Mouse (Mus musculus) urinary bladder, postnatal 10 days (tissue): ENCODE data around the gene G6pc.
"Not testable (repeated sequence)": the region's sequence is repeated elsewhere in the genome, so short reads cannot be mapped to it uniquely, and the experiment has no call there.

Experiments
- DNase-seq: peaks from one replicate; pipeline ENCODE4 v3.0.0; 2022; ENCODE audit warnings: low spot score

G6pc gene

DNA sequence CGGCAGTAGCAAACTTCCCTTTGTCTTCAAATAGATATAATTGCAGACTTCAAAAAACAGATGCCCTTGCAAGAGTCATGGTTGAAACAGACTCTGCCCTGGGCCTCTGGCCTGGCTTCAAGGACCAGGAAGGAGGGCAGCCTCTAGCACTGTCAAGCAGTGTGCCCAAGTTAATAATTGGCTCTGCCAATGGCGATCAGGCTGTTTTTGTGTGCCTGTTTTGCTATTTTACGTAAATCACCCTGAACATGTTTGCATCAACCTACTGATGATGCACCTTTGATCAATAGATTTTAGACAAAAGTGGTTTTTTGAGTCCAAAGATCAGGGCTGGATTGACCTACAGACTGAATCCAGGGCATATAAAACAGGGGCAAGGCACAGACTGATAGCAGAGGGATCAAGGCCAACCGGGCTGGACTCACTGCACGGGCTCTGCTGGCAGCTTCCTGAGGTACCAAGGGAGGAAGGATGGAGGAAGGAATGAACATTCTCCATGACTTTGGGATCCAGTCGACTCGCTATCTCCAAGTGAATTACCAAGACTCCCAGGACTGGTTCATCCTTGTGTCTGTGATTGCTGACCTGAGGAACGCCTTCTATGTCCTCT is at the start of gene G6pc:
Gene G6pc (plus strand): TSS at position 236 of the 610 bp plus-strand sequence.
- no peak for DNase-seq

DNA sequence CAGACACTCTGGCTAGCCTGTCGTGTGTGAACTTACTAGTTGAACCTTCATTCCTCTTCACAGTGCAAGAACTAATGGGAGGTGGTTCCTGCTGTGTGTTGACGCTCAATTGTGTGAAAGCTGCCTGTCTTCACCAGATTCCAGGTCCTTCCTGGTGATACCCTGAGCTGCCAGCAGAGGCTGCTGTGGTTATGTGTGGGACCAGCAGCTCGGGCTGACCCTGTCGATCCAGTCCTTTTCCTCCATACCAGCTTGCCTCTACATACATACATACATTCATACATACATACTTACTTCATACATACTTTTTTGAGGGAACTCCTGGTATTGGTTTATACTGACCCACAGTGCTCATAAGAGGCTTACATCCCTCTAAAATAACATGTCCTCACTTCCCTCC is 43.8 kb upstream of the G6pc start:
- no peak for DNase-seq

DNA sequence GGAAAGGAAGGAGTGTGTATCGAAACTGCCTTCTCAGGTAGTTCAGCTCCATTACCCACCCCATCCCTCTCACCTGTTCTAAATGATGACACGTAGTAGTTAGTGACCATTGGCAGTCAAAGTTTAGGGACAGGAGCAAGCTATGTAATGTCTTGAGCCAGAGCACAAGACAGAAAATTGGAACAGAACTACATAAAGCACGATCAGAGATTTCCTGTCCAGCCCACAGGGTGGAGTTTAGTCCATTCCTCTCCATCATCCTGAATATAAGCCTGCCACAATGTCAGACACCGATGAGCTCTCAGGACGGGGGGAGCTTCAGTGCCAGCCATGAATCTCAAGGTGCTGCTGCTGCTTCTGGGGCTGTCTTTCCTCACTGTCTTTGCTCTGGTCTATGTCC is 42.6 kb upstream of the G6pc start, which contains the start of gene Aoc2:
Gene Aoc2 (plus strand): TSS at position 301 of the 400 bp plus-strand sequence.
- no peak for DNase-seq

DNA sequence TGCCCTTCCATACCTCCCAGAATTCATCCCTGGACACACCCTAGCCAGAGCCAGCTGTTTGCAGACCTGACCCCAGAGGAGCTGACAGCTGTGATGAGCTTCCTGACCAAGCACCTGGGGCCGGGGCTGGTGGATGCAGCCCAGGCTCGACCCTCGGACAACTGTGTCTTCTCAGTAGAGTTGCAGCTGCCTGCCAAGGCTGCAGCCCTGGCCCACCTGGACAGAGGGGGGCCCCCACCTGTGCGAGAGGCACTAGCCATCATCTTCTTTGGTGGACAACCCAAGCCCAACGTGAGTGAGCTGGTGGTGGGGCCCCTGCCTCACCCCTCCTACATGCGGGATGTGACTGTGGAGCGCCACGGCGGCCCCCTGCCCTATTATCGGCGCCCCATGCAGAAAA is 42.2 kb upstream of the G6pc start:
- DNase-seq, result not testable (repeated sequence)

DNA sequence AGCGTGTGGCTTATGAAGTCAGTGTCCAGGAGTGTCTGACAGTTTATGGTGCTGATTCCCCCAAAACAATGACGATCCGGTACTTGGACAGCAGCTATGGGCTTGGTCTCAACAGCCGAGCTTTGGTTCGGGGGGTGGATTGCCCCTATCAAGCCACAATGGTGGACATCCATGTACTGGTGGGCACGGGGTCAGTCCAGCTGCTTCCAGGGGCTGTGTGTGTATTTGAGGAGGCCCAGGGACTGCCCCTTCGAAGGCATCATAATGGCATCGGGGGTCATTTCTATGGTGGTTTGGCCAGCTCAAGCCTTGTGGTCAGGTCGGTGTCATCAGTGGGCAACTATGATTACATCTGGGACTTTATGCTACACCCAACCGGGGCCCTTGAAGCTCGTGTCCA is 41.2 kb upstream of the G6pc start:
- DNase-seq, result no peak

DNA sequence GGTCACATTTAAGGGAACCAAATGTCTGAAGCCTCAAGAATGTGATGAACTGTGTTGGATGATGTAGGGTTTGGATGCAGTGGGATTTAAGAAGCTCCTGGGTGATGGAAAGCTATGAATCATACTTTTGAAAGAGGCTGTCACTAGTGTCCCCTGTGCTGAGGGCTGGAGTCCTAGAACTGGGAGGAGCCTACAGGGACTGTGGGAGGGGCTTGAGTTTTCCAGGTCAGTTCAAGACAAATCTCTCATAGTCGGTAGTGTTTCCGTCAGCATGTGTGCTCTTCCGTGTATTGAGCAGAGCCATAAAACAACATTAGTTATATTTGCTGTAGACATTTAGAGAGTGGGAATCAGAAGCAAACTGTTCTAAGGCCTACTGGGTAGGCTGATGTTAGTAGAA is 40.0 kb upstream of the G6pc start:
- no peak for DNase-seq

DNA sequence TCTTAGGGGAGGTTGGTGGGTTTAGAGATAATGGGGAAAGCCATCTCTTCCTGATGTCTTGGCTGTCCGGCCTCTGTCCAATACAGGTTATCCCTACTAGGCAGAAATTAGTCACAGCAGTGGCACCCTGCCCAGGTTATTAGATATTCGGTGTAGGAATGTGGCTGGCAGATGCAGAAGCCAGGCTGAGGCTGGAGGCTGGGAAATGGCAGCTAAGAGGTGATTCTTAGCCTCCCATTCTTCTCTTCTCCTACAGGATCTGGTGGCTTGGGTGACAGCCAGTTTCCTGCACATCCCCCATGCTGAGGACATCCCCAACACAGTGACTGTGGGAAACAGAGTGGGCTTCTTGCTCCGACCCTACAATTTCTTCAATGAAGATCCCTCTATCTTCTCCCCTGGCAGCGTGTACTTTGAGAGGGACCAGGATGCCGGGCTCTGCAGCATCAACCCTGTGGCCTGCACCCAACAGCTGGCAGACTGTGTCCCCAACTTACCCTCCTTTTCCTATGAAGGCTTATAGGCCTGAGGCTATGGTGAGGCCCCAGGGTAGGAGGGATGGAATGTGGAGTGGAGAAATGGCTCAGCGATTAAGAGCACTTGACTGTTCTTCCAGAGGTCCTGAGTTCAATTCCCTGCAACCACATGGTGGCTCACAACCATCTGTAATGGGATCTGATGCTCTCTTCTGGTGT is 38.3 kb upstream of the G6pc start:
- DNase-seq, result no peak

DNA sequence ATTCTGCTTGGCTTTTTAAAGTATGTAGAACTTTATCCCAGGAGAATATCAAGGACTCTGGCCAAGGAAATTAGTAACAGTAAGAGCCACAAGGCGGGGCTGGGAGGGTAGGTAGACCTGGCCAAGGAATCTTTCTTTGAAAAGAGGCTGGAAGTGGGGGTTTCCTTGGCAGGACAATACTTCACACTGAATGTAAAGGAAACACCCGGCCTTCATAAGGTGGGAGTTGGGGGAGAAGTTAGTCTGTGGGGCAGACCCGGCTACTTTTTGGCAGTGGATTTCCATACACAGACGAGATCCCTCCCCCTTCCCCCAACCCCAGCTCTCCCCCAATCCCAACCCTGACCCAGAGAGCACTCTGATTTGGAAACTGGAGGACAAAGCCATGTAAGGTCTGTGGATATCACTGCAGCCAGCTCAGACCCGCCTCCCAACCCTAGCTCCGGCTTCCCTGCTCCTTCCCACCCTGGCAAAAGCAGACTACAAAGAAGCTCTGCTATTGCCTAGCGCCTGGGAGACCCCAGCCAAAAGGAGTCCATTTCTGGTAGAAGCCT is 36.9 kb upstream of the G6pc start, which contains the start of gene Aoc3:
Gene Aoc3 (plus strand): TSS at position 235 of the 554 bp plus-strand sequence.
- no peak for DNase-seq

DNA sequence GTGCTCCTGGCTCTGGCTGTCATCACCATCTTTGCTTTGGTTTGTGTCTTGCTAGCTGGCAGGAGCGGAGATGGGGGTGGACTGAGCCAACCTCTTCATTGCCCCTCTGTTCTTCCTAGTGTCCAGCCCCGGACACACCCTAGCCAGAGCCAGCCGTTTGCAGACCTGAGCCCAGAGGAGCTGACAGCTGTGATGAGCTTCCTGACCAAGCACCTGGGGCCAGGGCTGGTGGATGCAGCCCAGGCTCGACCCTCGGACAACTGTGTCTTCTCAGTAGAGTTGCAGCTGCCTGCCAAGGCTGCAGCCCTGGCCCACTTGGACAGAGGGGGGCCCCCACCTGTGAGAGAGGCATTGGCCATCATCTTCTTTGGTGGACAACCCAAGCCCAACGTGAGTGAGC is 36.4 kb upstream of the G6pc start:
- not testable (repeated sequence) for DNase-seq

DNA sequence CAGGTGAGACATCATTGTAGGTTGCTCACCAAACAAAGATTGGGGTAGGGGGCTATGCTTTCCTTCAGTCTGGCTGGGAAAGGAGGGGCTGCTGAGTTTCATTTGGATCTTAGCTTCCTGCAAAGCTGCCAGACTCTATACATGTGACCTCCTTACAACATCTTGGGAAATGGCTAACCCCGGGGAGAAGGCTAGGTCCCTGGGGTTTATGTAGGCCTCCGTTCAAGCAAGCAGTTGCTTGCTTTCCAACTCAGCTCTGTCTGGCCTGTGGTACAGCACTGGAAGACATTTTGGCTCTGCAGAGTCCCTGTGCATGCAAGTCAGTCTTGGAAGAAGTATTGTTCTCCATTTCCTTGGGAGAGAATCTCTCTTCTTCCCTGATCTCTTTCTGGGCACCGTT is 34.8 kb upstream of the G6pc start:
- no peak for DNase-seq

DNA sequence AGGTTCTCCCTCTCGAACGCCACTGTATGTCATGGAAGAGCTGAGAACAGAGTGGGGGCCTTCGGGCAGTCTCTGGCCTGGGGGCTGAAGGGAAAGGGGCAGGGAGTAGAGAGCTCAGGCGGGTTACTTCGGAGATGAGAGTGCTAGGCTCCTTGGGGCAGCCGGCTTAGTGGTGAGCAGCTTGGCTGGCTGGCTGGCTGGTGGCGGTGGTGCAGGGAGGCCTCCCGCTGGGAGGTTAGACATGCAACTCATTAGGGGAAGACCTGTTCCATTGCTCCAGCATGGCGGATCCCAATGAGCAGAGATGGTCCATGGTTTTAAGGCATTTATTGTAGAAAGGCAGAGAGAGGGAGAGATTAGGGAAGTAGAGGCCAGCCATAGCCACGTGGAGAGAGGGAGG is 33.3 kb upstream of the G6pc start:
- no peak for DNase-seq

DNA sequence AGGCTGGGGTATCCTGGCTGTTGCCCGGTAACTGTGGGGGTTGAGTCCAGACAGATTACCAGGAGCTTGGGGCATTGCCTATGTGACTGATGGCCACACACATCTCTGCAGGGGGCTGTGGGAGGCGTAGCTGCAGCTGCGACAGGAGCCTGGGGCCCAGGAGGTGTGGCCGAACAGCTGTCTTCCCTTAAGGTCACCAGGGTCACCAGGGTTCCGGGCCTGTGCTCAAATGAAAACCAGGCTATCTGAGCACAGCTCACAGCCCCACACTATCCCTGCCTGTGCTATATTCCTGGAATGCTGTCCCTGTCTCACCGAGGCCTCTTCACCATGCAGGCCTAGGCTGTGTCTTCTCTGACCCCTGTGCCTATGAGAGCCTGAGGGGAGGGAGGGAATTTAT is 32.8 kb upstream of the G6pc start:
- no peak for DNase-seq

DNA sequence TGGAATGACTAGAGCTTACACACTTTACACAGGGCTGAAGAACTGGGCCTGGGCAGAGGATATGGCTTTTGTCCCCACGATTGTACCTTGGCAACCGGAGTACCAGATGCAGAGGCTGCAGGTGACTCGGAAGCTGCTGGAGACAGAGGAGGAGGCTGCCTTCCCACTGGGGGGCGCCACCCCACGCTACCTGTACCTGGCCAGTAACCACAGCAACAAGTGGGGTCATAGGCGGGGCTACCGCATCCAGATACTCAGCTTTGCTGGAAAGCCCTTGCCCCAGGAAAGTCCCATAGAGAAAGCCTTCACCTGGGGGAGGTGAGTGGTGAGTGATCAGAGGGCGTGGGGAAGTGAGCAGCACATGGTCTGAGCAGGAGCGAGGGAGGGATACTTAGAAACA is 31.7 kb upstream of the G6pc start:
- DNase-seq, result no peak

DNA sequence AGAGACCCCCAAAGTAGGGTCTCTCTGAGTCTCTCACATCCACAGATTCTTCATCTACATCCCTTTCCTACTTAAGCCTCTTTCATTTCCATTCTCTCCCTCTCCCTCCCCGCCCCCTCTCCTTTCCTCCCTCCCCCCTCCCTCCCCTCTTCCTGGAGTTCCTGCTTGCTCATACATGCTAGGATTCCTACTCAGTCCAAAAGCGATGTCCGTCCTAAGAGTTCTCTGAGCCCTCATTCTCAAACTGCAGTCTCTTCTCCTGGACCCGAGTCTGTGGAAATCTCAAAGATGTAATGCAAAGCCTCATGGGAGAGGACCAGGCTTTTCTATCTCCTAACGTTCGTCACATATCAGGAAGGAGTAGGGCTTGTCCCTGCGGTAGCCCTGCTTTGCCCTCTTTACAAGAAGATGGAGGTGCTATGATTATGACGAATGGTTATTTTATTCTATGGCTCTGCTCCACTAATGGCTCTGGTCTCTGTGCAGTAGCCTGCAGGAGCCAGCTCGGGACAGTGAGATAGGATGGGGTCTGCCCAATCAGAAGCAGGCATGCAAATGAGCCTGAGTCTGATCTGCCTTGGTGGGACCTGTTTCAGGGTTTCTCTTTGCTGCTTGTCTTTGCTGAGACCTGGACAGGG is 29.1 kb upstream of the G6pc start:
- no peak for DNase-seq

DNA sequence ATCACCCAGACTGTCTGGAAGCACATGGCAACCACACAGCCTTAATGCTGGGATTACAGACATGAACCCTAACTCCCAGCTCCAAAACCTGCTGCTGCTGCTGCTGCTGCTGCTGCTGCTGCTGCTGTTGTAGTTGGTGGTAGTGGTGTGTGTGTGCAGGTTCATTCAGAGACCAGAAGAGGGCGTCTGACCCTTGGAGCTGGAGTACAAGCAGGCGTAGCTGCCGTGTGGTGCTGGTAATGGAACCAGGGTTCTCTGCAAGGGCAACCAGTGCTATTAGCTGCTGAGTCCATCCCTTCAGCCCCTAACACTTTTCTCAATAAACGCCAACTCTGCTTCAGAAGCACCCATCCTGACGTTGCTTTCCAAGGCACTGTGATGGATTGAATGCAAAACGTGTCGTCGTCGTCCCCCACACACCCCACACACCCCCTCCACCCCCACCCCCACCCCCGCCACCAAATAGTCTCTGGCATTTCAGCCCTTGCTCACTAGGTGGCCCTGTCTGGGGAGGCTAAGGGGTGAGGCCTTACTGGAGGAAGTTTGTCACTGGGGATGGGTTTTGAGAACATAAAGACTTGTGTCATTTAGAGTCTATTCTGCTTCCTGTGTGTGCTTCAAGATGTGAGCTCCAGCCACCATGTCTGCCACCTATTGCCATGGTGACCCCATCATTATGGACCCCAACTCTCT is 20.1 kb upstream of the G6pc start:
- DNase-seq, result no peak

DNA sequence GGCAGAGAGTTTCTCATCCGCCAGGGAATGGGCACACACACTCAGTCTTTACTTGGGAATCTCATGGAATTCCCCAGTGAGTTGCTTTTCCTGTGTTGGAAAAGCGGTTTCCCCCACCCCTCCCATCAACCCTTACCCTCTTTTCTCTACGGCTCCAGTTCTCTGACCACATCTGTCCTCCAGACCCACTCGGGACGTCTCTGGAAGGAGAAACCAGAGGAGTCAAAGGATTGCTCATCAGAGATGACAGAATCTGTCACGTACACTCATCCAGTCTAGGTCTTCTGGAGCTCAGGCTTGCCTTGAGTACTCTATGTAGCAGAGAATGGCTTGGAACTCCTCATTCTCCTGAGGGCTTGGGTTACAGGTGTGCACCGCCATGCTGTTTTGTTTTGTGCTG is 18.6 kb upstream of the G6pc start:
- DNase-seq, result no peak

DNA sequence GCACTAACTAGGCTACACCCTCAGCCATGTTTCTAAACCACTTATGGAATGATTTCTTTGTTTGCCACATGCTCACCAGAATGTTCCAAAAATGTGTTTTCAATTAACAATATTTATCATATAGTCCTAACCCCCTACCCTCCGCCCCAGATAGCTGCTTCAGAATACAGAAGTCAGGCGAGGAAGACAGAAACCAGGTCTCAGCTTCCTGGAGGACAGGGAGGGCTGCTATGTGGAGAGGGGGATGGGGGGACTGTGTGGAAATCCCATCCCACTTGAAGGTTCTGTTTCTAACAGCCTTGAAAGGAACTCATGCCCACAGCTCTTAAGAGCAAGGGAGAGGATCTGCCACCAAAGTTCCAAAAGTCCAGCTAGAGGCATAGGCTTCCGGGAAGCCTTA is 18.1 kb upstream of the G6pc start:
- no peak for DNase-seq

DNA sequence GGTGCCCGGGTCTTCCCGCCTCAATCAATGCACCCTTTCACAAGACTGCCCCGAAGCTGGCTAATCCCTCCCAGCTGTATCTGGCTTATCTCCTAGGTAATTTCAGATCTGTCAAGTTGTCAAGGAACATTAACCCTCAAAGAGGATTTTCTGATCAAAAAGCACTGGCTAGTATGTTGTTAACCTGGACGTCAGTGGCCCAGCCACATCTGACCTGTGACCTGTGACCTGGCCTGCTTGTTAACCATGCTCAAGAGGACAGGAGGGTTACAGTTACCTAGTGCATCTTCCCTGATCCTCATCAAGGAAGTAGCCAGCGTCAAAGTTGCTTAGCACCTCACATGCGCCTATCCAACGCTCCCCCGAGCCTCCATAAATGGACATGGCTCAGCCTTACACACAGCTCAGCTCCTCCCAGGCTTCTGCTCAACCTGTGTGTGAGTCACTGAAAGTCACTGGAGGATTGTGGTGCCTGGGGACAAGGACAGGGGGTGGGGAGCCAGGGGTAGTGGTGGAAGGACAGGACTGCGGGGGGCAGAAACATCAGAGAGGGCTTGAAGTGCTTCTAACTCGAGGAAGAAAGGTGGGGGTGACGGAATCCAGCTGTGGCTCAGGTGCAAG is 16.2 kb upstream of the G6pc start:
- DNase-seq, result no peak

DNA sequence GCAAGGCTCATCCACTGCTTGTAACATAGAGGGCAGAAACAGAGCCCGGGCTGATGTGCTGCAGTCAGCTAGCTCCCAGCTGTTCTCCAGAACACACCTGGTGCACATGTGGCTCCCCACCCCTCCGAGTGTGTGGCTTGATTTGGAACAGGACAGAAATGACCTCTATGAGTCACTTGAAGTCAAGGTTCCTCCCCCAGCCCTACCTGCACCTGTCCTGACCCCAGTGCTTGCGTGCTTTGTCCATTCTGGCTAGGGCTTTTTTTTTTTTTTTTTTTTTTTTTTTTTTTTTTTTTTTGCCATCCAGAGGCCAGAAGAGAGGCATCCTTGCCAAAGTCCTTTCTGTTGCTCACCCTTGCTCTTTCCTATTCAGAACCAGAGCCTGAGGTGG is 15.6 kb upstream of the G6pc start:
- no peak for DNase-seq

DNA sequence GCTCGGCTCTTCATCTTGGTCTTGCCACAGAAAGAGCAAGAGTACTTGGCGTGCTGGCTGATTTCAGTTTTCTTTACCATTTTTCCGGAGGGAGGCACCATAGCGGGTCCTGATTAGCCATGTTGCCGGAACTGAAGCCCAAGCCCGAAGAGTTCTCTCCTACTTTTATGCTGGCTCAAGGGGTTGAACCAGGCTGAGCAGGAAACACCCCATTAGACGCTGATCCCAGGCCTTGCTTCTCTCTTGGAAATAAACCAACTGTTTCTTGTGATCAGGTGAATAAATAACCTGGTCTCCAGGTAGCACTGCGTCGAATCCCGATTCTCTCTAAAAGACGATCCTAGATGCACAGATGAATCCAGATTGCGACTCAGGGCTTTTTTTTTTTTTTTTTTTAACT is 13.9 kb upstream of the G6pc start:
- DNase-seq, result no peak

DNA sequence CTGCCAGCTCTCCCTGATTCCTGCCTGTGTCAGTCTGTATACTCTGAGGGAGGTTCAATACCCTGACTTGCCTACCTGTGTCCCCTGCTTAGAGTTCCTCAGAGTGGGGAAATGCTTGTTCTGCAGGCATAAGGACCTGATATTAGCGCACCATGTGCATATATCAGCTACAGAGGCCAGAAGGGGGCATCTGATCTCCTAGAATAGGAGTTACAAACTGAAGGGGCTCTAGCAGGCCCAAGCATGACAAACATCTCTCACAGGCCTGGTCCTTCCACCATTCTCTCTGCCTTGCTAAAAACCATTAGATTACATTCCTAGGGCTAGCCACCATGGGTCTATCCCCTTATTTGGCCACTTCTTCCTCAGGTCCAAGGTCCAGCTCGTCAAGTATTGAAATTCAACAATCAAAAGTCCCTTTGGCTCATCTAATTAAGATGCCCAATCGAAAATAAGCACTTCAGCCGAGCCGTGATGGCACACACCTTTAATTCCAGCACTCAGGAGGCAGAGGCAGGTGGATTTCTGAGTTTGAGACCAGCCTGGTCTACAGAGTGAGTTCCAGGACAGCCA is 12.8 kb upstream of the G6pc start:
- no peak for DNase-seq

DNA sequence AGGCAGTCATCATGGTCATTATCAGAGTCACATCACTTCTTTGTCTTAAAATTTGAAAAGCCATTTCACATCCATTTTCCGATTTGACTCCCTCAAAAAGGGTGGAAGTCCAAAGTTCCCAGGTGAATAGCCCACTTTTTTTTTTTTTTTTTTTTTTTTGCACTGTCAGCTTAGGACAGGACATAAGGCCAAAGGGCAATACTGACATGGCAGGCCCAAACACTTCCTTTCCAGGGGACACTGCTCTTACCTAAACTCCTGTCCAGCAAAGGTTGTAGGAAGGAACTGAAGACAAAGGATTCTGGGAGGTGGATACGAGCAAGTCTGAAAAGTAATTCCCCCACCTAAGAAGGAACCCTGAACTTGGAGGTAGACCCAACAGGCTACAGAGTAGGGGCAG is 11.4 kb upstream of the G6pc start:
- DNase-seq, result no peak
